Mouse (Mus musculus): Measurements from ENCODE around the gene Oprm1. TPM values are rescaled to one million over a fixed set of nuclear protein-coding genes. Genes with fewer than 3 reads are reported as not detected.
A peak's percentile ranks its signal among the peaks of the same experiment; 100 is the strongest.

Oprm1 gene
- polyA plus RNA-seq, 1 experiment from 2014 or later: 1.2 TPM

GRCm38 (mm10) chr10:7033459-7033858 lies 275.2 kb downstream of the Oprm1 start:
- 91% methylated on average over 2 of the region's 2 CpGs for WGBS
- DNase-seq (no peak), ATAC-seq (ENCODE audit: low FRiP score, low TSS enrichment) (no peak)
- no peaks in the 10 kb centered on the region for H3K4me1 ChIP-seq (ENCODE audit: control insufficient read depth, insufficient read depth, low read length)
- H3K27ac ChIP-seq (replicated peaks; ENCODE audit: low read depth, low read length): no peak overlapping the region
- H3K27me3 ChIP-seq (ENCODE audit: control insufficient read depth, insufficient read depth, low read length): no peaks in the 10 kb centered on the region
- no peaks in the 10 kb centered on the region for H3K9me3 ChIP-seq (ENCODE audit: control insufficient read depth, low read length)
- H3K36me3 ChIP-seq (ENCODE audit: control insufficient read depth, insufficient read depth, low read length): no peaks in the 10 kb centered on the region
- no peak overlapping the region for H3K9ac ChIP-seq (replicated peaks; ENCODE audit: low read length)
- no peak overlapping the region for H3K4me3 ChIP-seq (replicated peaks; ENCODE audit: low read depth, low read length)
- H3K4me2 ChIP-seq (ENCODE audit: low read length): no peak overlapping the region

- WGBS: 75% methylated on average over 12 of the region's 12 CpGs
- H3K36me3 ChIP-seq (ENCODE audit: control insufficient read depth, insufficient read depth, low read length): no peaks in the 10 kb centered on the region
- DNase-seq: peak; percentile 15
Observed at GRCm38 (mm10) chr10:7035547-7035946, 277.2 kb downstream of the Oprm1 start.

GRCm38 (mm10) chr10:7037194-7037593 lies 278.9 kb downstream of the Oprm1 start:
- ATAC-seq (ENCODE audit: low FRiP score, low TSS enrichment): no peak
- no peak for DNase-seq
- no peak overlapping the region for H3K9ac ChIP-seq (replicated peaks; ENCODE audit: low read length)
- no peak overlapping the region for H3K4me3 ChIP-seq (replicated peaks; ENCODE audit: low read depth, low read length)
- H3K4me1 ChIP-seq (ENCODE audit: control insufficient read depth, insufficient read depth, low read length): no peaks in the 10 kb centered on the region
- H3K27ac ChIP-seq (replicated peaks; ENCODE audit: low read depth, low read length): no peak overlapping the region
- H3K4me2 ChIP-seq (ENCODE audit: low read length): no peak overlapping the region
- no peaks in the 10 kb centered on the region for H3K27me3 ChIP-seq (ENCODE audit: control insufficient read depth, insufficient read depth, low read length)
- H3K36me3 ChIP-seq (ENCODE audit: control insufficient read depth, insufficient read depth, low read length): no peaks in the 10 kb centered on the region
- 94% methylated on average over 5 of the region's 5 CpGs for WGBS
- H3K9me3 ChIP-seq (ENCODE audit: control insufficient read depth, low read length): no peaks in the 10 kb centered on the region

More at GRCm38 (mm10) chr10:7035547-7035946, 277.2 kb downstream of the Oprm1 start:
- Histone ChIP-seq H3K27ac (replicated peaks; ENCODE audit: low read depth, low read length) (no peak overlapping the region), H3K4me2 (ENCODE audit: low read length) (no peak overlapping the region), H3K9ac (replicated peaks; ENCODE audit: low read length) (no peak overlapping the region), H3K9me3 (ENCODE audit: control insufficient read depth, low read length) (no peaks in the 10 kb centered on the region), H3K4me3 (replicated peaks; ENCODE audit: low read depth, low read length) (no peak overlapping the region), H3K27me3 (ENCODE audit: control insufficient read depth, insufficient read depth, low read length) (no peaks in the 10 kb centered on the region), H3K4me1 (ENCODE audit: control insufficient read depth, insufficient read depth, low read length) (no peaks in the 10 kb centered on the region)
- 0 out of 2 replicates have a peak, but pooled peaks have one; percentile 38 for ATAC-seq (ENCODE audit: low FRiP score, low TSS enrichment)

- Histone ChIP-seq H3K27ac (replicated peaks; ENCODE audit: low read depth, low read length) (no peak overlapping the region), H3K36me3 (ENCODE audit: control insufficient read depth, insufficient read depth, low read length) (no peaks in the 10 kb centered on the region), H3K4me3 (replicated peaks; ENCODE audit: low read depth, low read length) (no peak overlapping the region), H3K9ac (replicated peaks; ENCODE audit: low read length) (no peak overlapping the region), H3K4me1 (ENCODE audit: control insufficient read depth, insufficient read depth, low read length) (no peaks in the 10 kb centered on the region), H3K4me2 (ENCODE audit: low read length) (no peak overlapping the region), H3K27me3 (ENCODE audit: control insufficient read depth, insufficient read depth, low read length) (no peaks in the 10 kb centered on the region), H3K9me3 (ENCODE audit: control insufficient read depth, low read length) (no peaks in the 10 kb centered on the region)
- DNase-seq (no peak), ATAC-seq (ENCODE audit: low FRiP score, low TSS enrichment) (no peak)
Observed at GRCm38 (mm10) chr10:7041032-7041431, 282.7 kb downstream of the Oprm1 start.

- H3K4me1 ChIP-seq (ENCODE audit: control insufficient read depth, insufficient read depth, low read length): no peaks in the 10 kb centered on the region
- no peaks in the 10 kb centered on the region for H3K36me3 ChIP-seq (ENCODE audit: control insufficient read depth, insufficient read depth, low read length)
- 74% methylated on average over 5 of the region's 5 CpGs for WGBS
- no peak overlapping the region for H3K27ac ChIP-seq (replicated peaks; ENCODE audit: low read depth, low read length)
- H3K9me3 ChIP-seq (ENCODE audit: control insufficient read depth, low read length): no peaks in the 10 kb centered on the region
- no peaks in the 10 kb centered on the region for H3K27me3 ChIP-seq (ENCODE audit: control insufficient read depth, insufficient read depth, low read length)
- no peak for DNase-seq
- no peak for ATAC-seq (ENCODE audit: low FRiP score, low TSS enrichment)
- no peak overlapping the region for H3K4me3 ChIP-seq (replicated peaks; ENCODE audit: low read depth, low read length)
- H3K9ac ChIP-seq (replicated peaks; ENCODE audit: low read length): no peak overlapping the region
- H3K4me2 ChIP-seq (ENCODE audit: low read length): no peak overlapping the region
Observed at GRCm38 (mm10) chr10:7043896-7044295, 285.6 kb downstream of the Oprm1 start.

GRCm38 (mm10) chr10:7047288-7047918 lies 289.1 kb downstream of the Oprm1 start:
- Histone ChIP-seq H3K9ac (replicated peaks; ENCODE audit: low read length) (no peak overlapping the region), H3K9me3 (ENCODE audit: control insufficient read depth, low read length) (no peaks in the 10 kb centered on the region), H3K4me1 (ENCODE audit: control insufficient read depth, insufficient read depth, low read length) (peaks cover 4% of the 10 kb centered on the region; the same call in 1 of the 2 replicates), H3K27ac (replicated peaks; ENCODE audit: low read depth, low read length) (no peak overlapping the region), H3K27me3 (ENCODE audit: control insufficient read depth, insufficient read depth, low read length) (no peaks in the 10 kb centered on the region), H3K4me3 (replicated peaks; ENCODE audit: low read depth, low read length) (no peak overlapping the region), H3K36me3 (ENCODE audit: control insufficient read depth, insufficient read depth, low read length) (no peaks in the 10 kb centered on the region), H3K4me2 (ENCODE audit: low read length) (no peak overlapping the region)
- ATAC-seq (ENCODE audit: low FRiP score, low TSS enrichment) (peak; percentile 66), DNase-seq (peak; percentile 64)
- WGBS: 59% methylated on average over 10 of the region's 10 CpGs

GRCm38 (mm10) chr10:7047919-7048291 lies 289.6 kb downstream of the Oprm1 start:
- no peak overlapping the region for H3K4me3 ChIP-seq (replicated peaks; ENCODE audit: low read depth, low read length)
- H3K27me3 ChIP-seq (ENCODE audit: control insufficient read depth, insufficient read depth, low read length): no peaks in the 10 kb centered on the region
- H3K9ac ChIP-seq (replicated peaks; ENCODE audit: low read length): no peak overlapping the region
- no peak for ATAC-seq (ENCODE audit: low FRiP score, low TSS enrichment)
- DNase-seq: no peak
- no peaks in the 10 kb centered on the region for H3K36me3 ChIP-seq (ENCODE audit: control insufficient read depth, insufficient read depth, low read length)
- H3K4me1 ChIP-seq (ENCODE audit: control insufficient read depth, insufficient read depth, low read length): peaks cover 9% of the 10 kb centered on the region; the same call in 1 of the 2 replicates
- H3K4me2 ChIP-seq (ENCODE audit: low read length): no peak overlapping the region
- no peaks in the 10 kb centered on the region for H3K9me3 ChIP-seq (ENCODE audit: control insufficient read depth, low read length)
- 79% methylated on average over 2 of the region's 2 CpGs for WGBS
- H3K27ac ChIP-seq (replicated peaks; ENCODE audit: low read depth, low read length): no peak overlapping the region

- no peak overlapping the region for H3K4me2 ChIP-seq (ENCODE audit: low read length)
- no peak for ATAC-seq (ENCODE audit: low FRiP score, low TSS enrichment)
- H3K36me3 ChIP-seq (ENCODE audit: control insufficient read depth, insufficient read depth, low read length): no peaks in the 10 kb centered on the region
Observed at GRCm38 (mm10) chr10:7049901-7050300, 291.6 kb downstream of the Oprm1 start.

GRCm38 (mm10) chr10:7052315-7053017 lies 294.2 kb downstream of the Oprm1 start, which contains the start of gene Ipcef1:
TSS of gene Ipcef1 (minus strand) at chr10:7052478.
- Histone ChIP-seq H3K27me3 (ENCODE audit: control insufficient read depth, insufficient read depth, low read length) (no peaks in the 10 kb centered on the region), H3K9ac (replicated peaks; ENCODE audit: low read length) (no peak within 1 kb of the TSS), H3K4me3 (replicated peaks; ENCODE audit: low read depth, low read length) (no peak within 1 kb of the TSS), H3K27ac (replicated peaks; ENCODE audit: low read depth, low read length) (peak within 1 kb of the TSS; percentile 28; the same call in 1 of the 2 replicates), H3K4me1 (ENCODE audit: control insufficient read depth, insufficient read depth, low read length) (peaks cover 10% of the 10 kb centered on the region; the same call in 1 of the 2 replicates), H3K36me3 (ENCODE audit: control insufficient read depth, insufficient read depth, low read length) (no peaks in the 10 kb centered on the region), H3K4me2 (ENCODE audit: low read length) (peak within 1 kb of the TSS; percentile 18), H3K9me3 (ENCODE audit: control insufficient read depth, low read length) (no peaks in the 10 kb centered on the region)
- DNase-seq: peak; percentile 27
- peak; percentile 35; the same call in 1 of the 2 replicates for ATAC-seq (ENCODE audit: low FRiP score, low TSS enrichment)
- 13% methylated on average over 12 of the region's 12 CpGs for WGBS

More at GRCm38 (mm10) chr10:7049901-7050300, 291.6 kb downstream of the Oprm1 start:
- H3K9ac ChIP-seq (replicated peaks; ENCODE audit: low read length): no peak overlapping the region
- no peak for DNase-seq
- H3K4me1 ChIP-seq (ENCODE audit: control insufficient read depth, insufficient read depth, low read length): peaks cover 10% of the 10 kb centered on the region; the same call in 1 of the 2 replicates
- no peaks in the 10 kb centered on the region for H3K9me3 ChIP-seq (ENCODE audit: control insufficient read depth, low read length)
- H3K27me3 ChIP-seq (ENCODE audit: control insufficient read depth, insufficient read depth, low read length): no peaks in the 10 kb centered on the region
- no peak overlapping the region for H3K27ac ChIP-seq (replicated peaks; ENCODE audit: low read depth, low read length)
- 87% methylated on average over 3 of the region's 3 CpGs for WGBS
- no peak overlapping the region for H3K4me3 ChIP-seq (replicated peaks; ENCODE audit: low read depth, low read length)

All from midbrain, embryonic 14.5 days (tissue).